Mouse (Mus musculus) gastrocnemius, adult 2 months (tissue): ENCODE measurements at regions not wholly inside any gene's neighbourhood (a gene's known extent, or its start where the extent isn't known, plus 50 kb on each side); places are given as distances from the start of the nearest gene placed in this dataset.

Experiments used
- DNase-seq: peaks from one replicate; pipeline ENCODE4 v3.0.0; 2022
- H3K27ac ChIP-seq: fragments of 200-600 bp; 2 replicates; pipeline ENCODE4 v1.8.1; 2022; ENCODE audit warnings: mild to moderate bottlenecking
- H3K4me3 ChIP-seq: fragments of 200-600 bp; 2 replicates; pipeline ENCODE4 v1.8.1; 2022; ENCODE audit warnings: mild to moderate bottlenecking, moderate library complexity
- CTCF ChIP-seq: fragments of 200-600 bp; IDR thresholded peaks from 2 replicates; pipeline ENCODE4 v1.8.1; 2022; ENCODE audit warnings: antibody characterized with exemption, mild to moderate bottlenecking, moderate library complexity
- intact Hi-C: fragments of 180-260 bp; cut with DNase I; formaldehyde crosslinking; loops from one replicate; pipeline ENCODE4 v1.15.1; 2025

- intact Hi-C loops = no loop called here
- H3K4me3 ChIP-seq = no peak overlapping the region
- no peak overlapping the region for H3K27ac ChIP-seq
- no peak for DNase-seq
- TF ChIP-seq CTCF = no peak
Measured at GRCm38 (mm10) chr5:52920251-52920650, 86.4 kb downstream of the Anapc4 start.

- no peak for TF ChIP-seq CTCF
- DNase-seq = no peak
- Histone ChIP-seq H3K4me3 (no peak overlapping the region), H3K27ac (no peak overlapping the region)
- intact Hi-C loops = no loop called here
Measured at GRCm38 (mm10) chr5:52920722-52921264, 87.0 kb downstream of the Anapc4 start.

- no peak for TF ChIP-seq CTCF
- no peak for DNase-seq
- Histone ChIP-seq H3K4me3 (no peak overlapping the region), H3K27ac (no peak overlapping the region)
- intact Hi-C loops = no loop called here
Measured at GRCm38 (mm10) chr5:52925006-52925405, 91.2 kb downstream of the Anapc4 start.

- DNase-seq = no peak
- no peak for TF ChIP-seq CTCF
- no peak overlapping the region for H3K27ac ChIP-seq
- H3K4me3 ChIP-seq = no peak overlapping the region
- intact Hi-C loops = no loop called here
Measured at GRCm38 (mm10) chr5:52929690-52930089, 95.9 kb downstream of the Anapc4 start.

- intact Hi-C loops = no loop called here
- H3K27ac ChIP-seq = no peak overlapping the region
- H3K4me3 ChIP-seq = no peak overlapping the region
- no peak for TF ChIP-seq CTCF
- DNase-seq = no peak
Measured at GRCm38 (mm10) chr5:52933291-52933690, 99.5 kb downstream of the Anapc4 start.

- intact Hi-C loops = no loop called here
- no peak for DNase-seq
- H3K4me3 ChIP-seq = no peak overlapping the region
- H3K27ac ChIP-seq = no peak overlapping the region
- no peak for TF ChIP-seq CTCF
Measured at GRCm38 (mm10) chr5:52937626-52938025, 100.3 kb upstream of the Slc34a2 start.

GRCm38 (mm10) chr5:52939994-52940393, 97.9 kb upstream of the Slc34a2 start:
- DNase-seq = no peak
- intact Hi-C loops = no loop called here
- H3K27ac ChIP-seq = no peak overlapping the region
- H3K4me3 ChIP-seq = no peak overlapping the region
- TF ChIP-seq CTCF = no peak

- DNase-seq = no peak
- intact Hi-C loops = no loop called here
- Histone ChIP-seq H3K27ac (no peak overlapping the region), H3K4me3 (no peak overlapping the region)
- TF ChIP-seq CTCF = no peak
Measured at GRCm38 (mm10) chr5:52940645-52941044, 97.2 kb upstream of the Slc34a2 start.

GRCm38 (mm10) chr5:52953875-52954274, 84.0 kb upstream of the Slc34a2 start:
- intact Hi-C loops = no loop called here
- H3K27ac ChIP-seq = no peak overlapping the region
- DNase-seq = no peak
- no peak for TF ChIP-seq CTCF
- no peak overlapping the region for H3K4me3 ChIP-seq

GRCm38 (mm10) chr5:52954713-52955112, 83.2 kb upstream of the Slc34a2 start:
- Histone ChIP-seq H3K4me3 (no peak overlapping the region), H3K27ac (no peak overlapping the region)
- intact Hi-C loops = no loop called here
- TF ChIP-seq CTCF = no peak
- DNase-seq = no peak

- no peak for TF ChIP-seq CTCF
- intact Hi-C loops = no loop called here
- Histone ChIP-seq H3K27ac (no peak overlapping the region), H3K4me3 (no peak overlapping the region)
- no peak for DNase-seq
Measured at GRCm38 (mm10) chr5:52964209-52964608, 73.7 kb upstream of the Slc34a2 start.

GRCm38 (mm10) chr5:52971811-52972210, 66.1 kb upstream of the Slc34a2 start:
- intact Hi-C loops = no loop called here

GRCm38 (mm10) chr5:52973003-52973402, 64.9 kb upstream of the Slc34a2 start:
- H3K27ac ChIP-seq = no peak overlapping the region
- intact Hi-C loops = no loop called here

More at GRCm38 (mm10) chr5:52971811-52972210, 66.1 kb upstream of the Slc34a2 start:
- Histone ChIP-seq H3K27ac (no peak overlapping the region), H3K4me3 (no peak overlapping the region)
- TF ChIP-seq CTCF = no peak
- no peak for DNase-seq

GRCm38 (mm10) chr5:52975557-52976088, 62.3 kb upstream of the Slc34a2 start:
- Histone ChIP-seq H3K4me3 (no peak overlapping the region), H3K27ac (no peak overlapping the region)
- DNase-seq = no peak
- intact Hi-C loops = no loop called here
- no peak for TF ChIP-seq CTCF

More at GRCm38 (mm10) chr5:52973003-52973402, 64.9 kb upstream of the Slc34a2 start:
- H3K4me3 ChIP-seq = no peak overlapping the region
- DNase-seq = no peak
- TF ChIP-seq CTCF = no peak
